Comparison of ENCODE assay signal across 40 mouse cellular contexts in the genomic region with DNA sequence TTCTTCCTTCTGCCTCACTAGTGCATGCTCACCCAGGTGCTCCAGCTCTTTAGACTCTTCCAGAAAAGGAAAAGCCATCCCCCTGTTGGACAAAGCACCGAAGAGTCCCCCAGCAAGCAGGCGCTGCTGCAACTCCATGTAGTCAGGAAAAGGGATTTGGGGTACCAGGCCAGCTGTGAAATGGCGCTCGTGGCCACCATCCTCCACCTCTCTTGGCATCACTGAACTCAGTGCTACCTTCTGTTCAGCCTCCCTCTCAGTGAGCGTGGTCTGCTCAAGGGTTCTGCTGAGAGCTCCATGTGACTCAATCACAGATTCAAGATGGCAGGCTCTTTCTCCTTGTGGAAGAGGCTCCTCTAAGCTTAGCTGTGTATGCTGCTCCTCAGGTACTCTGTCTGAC. TPM values are rescaled to one million over a fixed set of nuclear protein-coding genes. Genes with fewer than 3 reads are reported as not detected.
"Had no signal": no experiment of that assay in that cellular context is flagged by ENCODE, and none has a peak within 500 bp of the region (broad histone marks: within the 10 kb centered on the region; RNA-seq: fewer than 3 reads in every experiment).

No protein-coding gene starts in this region.

- H3K4me2 ChIP-seq: limb, embryonic 12.5 days; limb, embryonic 13.5 days; limb, embryonic 15.5 days; liver, embryonic 11.5 days; liver, embryonic 12.5 days; liver, embryonic 13.5 days; liver, embryonic 15.5 days; lung, embryonic 14.5 days; lung, embryonic 15.5 days; midbrain, embryonic 12.5 days; midbrain, embryonic 13.5 days; midbrain, embryonic 15.5 days; neural tube, embryonic 12.5 days had no signal

- DNase-seq: left cerebral cortex, postnatal 4 days; liver; liver, embryonic 13.5 days; liver, postnatal 0 days; lung, adult 18-20 months; lung, adult 2 months; lung, embryonic 14.5 days; lung, postnatal 10 days; lung, postnatal 14 days; lung, postnatal 36 days; lung, postnatal 4 days; midbrain, embryonic 14.5 days had no signal

- H3K9me3 ChIP-seq: limb, embryonic 10.5 days; limb, embryonic 12.5 days; limb, embryonic 13.5 days; limb, embryonic 15.5 days; liver, embryonic 12.5 days; liver, embryonic 13.5 days; liver, embryonic 15.5 days; lung, embryonic 15.5 days; midbrain, embryonic 10.5 days; midbrain, embryonic 12.5 days; midbrain, embryonic 13.5 days; midbrain, embryonic 15.5 days; neural tube, embryonic 12.5 days had no signal

- H3K27me3 ChIP-seq: limb, embryonic 15.5 days; liver, embryonic 15.5 days; lung, embryonic 15.5 days; midbrain, embryonic 13.5 days; midbrain, embryonic 15.5 days; neural tube, embryonic 12.5 days had no signal

- ATAC-seq: liver, embryonic 12.5 days; liver, postnatal 0 days; lung, postnatal 0 days; midbrain, embryonic 13.5 days; midbrain, embryonic 15.5 days; midbrain, embryonic 16.5 days had no signal

- H3K9ac ChIP-seq: limb, embryonic 12.5 days; limb, embryonic 13.5 days; limb, embryonic 15.5 days; liver, embryonic 12.5 days; liver, embryonic 13.5 days; liver, embryonic 14.5 days; liver, embryonic 15.5 days; liver, postnatal 0 days; lung, embryonic 14.5 days; lung, embryonic 15.5 days; midbrain, embryonic 12.5 days; midbrain, embryonic 13.5 days; midbrain, embryonic 15.5 days; neural tube, embryonic 12.5 days had no signal

- H3K4me3 ChIP-seq: limb, embryonic 10.5 days; limb, embryonic 12.5 days; limb, embryonic 13.5 days; limb, embryonic 15.5 days; liver, embryonic 12.5 days; liver, embryonic 13.5 days; liver, embryonic 15.5 days; lung, embryonic 15.5 days; megakaryocyte, embryonic 14.5 days; midbrain, embryonic 10.5 days; midbrain, embryonic 12.5 days; midbrain, embryonic 13.5 days; midbrain, embryonic 15.5 days; myocyte; neural tube, embryonic 12.5 days had no signal

- H3K4me1 ChIP-seq: limb, embryonic 10.5 days; limb, embryonic 12.5 days; limb, embryonic 15.5 days; liver, embryonic 12.5 days; liver, embryonic 13.5 days; liver, embryonic 15.5 days; lung, embryonic 15.5 days; midbrain, embryonic 10.5 days; midbrain, embryonic 12.5 days; midbrain, embryonic 13.5 days; midbrain, embryonic 15.5 days; neural tube, embryonic 12.5 days had no signal

- H3K27ac ChIP-seq: limb, embryonic 10.5 days; limb, embryonic 12.5 days; limb, embryonic 13.5 days; limb, embryonic 15.5 days; liver, embryonic 12.5 days; liver, embryonic 13.5 days; liver, embryonic 14.5 days; liver, embryonic 15.5 days; lung, embryonic 15.5 days; macrophage; midbrain, embryonic 10.5 days; midbrain, embryonic 12.5 days; midbrain, embryonic 13.5 days; midbrain, embryonic 15.5 days; neural tube, embryonic 12.5 days had no signal

- H3K36me3 ChIP-seq: limb, embryonic 10.5 days; limb, embryonic 12.5 days; limb, embryonic 13.5 days; limb, embryonic 15.5 days; liver, embryonic 12.5 days; liver, embryonic 13.5 days; liver, embryonic 15.5 days; lung, embryonic 15.5 days; midbrain, embryonic 10.5 days; midbrain, embryonic 12.5 days; midbrain, embryonic 13.5 days; midbrain, embryonic 15.5 days; neural tube, embryonic 12.5 days had no signal

RNA-seq across cellular contexts. Expression of gene Bnc1, which starts 18.8 kb away (rescaled TPM):
- total RNA-seq: left cerebral cortex, adult 8-10 months; left cerebral cortex, postnatal 10 days; left cerebral cortex, postnatal 14 days; left cerebral cortex, postnatal 25 days; left cerebral cortex, postnatal 36 days; left cerebral cortex, postnatal 4 days; megakaryocyte progenitor cell, adult 5-6 weeks; megakaryocyte, adult 5-6 weeks; megakaryocyte-erythroid progenitor cell, adult 5-6 weeks; monocyte, adult 5-6 weeks had no signal
- polyA plus RNA-seq: macrophage had no signal
